Mouse (Mus musculus): ENCODE results near the gene Vti1a. TPM values are rescaled to one million over a fixed set of nuclear protein-coding genes. Genes with fewer than 3 reads are reported as not detected.

Gene Vti1a
- total and polyA plus RNA-seq, 2 experiments from 2014 or later: 28.2 to 37.6 TPM

DNA sequence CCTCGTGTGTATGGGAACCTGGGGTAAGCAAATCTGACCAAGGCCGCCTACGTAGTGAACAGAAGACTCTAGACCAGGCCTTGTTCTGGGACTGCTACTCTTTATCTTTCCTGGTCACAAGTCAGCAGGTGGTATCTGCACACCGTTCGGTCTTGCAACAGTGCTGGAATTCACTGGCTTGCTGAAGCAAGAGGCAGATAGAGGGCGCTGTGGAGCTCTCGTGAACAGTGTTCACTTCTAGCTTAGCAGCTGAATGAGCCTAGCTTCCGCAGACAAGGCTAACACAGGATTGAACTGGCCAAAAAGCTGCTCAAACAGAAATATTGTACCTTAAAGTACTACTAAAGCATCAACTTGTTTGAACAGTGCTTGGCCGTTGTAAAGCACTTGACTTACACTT, 229.4 kb downstream of the Vti1a start:
- ATAC-seq (peak; percentile 83), DNase-seq (ENCODE audit: low spot score) (peak; percentile 94)
- Histone ChIP-seq H3K27me3 (ENCODE audit: insufficient read depth, low read length) (no peaks in the 10 kb centered on the region), H3K4me3 (ENCODE audit: low read length) (no peak overlapping the region), H3K9ac (replicated peaks; ENCODE audit: low read length) (no peak overlapping the region), H3K36me3 (ENCODE audit: insufficient read depth, low read length) (no peaks in the 10 kb centered on the region), H3K9me3 (ENCODE audit: low read length) (no peaks in the 10 kb centered on the region), H3K27ac (no peak overlapping the region), H3K4me2 (ENCODE audit: low read depth, low read length) (no peak overlapping the region), H3K4me1 (ENCODE audit: insufficient read depth, low read length) (no peaks in the 10 kb centered on the region)
- WGBS: 32% methylated on average over 9 of the region's 9 CpGs
- peak; percentile 92 for TF ChIP-seq CTCF (IDR thresholded peaks at IDR 0.05; ENCODE audit: low read depth)

DNA sequence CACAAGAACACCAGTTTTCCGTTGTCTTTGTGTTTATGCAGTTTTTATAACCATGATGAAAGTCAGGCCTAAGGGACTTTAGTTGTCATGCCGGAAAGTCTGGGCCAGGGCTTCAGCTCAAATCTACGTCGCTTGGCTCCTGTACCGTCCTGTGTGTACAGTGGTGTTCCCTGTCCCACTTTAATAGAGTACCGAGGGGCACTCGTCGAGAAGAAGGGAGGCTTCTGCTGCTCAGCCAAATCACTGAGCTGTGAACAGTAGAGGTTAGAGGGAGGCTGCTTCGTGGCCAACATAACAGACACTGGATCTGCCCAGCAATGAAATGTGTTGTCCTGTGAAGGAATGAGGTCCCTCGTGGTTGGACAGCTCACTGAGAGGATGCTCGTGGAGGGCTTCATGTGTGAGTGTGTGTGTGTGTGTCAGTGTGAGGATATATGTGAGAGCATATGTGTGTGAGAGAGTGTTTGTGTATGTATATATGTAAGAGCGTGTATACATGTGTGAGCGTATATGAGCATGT, 230.0 kb downstream of the Vti1a start:
- H3K36me3 ChIP-seq (ENCODE audit: insufficient read depth, low read length): no peaks in the 10 kb centered on the region
- TF ChIP-seq CTCF (IDR thresholded peaks at IDR 0.05; ENCODE audit: low read depth): no peak
- WGBS: 84% methylated on average over 13 of the region's 13 CpGs
- no peak for DNase-seq (ENCODE audit: low spot score)
- no peaks in the 10 kb centered on the region for H3K9me3 ChIP-seq (ENCODE audit: low read length)
- H3K4me3 ChIP-seq (ENCODE audit: low read length): no peak overlapping the region
- no peak overlapping the region for H3K9ac ChIP-seq (replicated peaks; ENCODE audit: low read length)
- H3K4me1 ChIP-seq (ENCODE audit: insufficient read depth, low read length): no peaks in the 10 kb centered on the region
- H3K27me3 ChIP-seq (ENCODE audit: insufficient read depth, low read length): no peaks in the 10 kb centered on the region
- H3K27ac ChIP-seq: no peak overlapping the region
- ATAC-seq: no peak
- no peak overlapping the region for H3K4me2 ChIP-seq (ENCODE audit: low read depth, low read length)

DNA sequence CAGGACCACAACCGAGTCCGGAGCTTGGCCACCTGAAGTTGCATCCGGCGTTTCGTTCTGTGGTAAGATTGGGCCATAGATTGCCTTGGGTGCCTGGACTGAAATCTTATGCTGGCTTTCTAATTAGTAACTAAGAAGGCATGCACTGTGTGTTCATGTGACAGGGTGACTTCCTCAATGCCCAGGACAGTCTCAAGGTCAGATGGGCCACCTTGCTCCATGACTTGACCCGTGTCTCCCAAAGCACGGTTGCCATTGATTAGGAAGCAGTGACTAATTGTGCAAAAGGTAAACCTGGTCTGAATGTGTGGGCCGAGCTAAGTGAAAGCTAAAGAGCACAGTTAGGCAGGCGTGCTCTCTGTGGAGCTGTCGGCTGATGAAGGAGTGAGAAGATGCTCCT, 232.1 kb downstream of the Vti1a start:
- TF ChIP-seq CTCF (IDR thresholded peaks at IDR 0.05; ENCODE audit: low read depth): no peak
- no peaks in the 10 kb centered on the region for H3K36me3 ChIP-seq (ENCODE audit: insufficient read depth, low read length)
- whole genome bisulfite sequencing: 93% methylated on average over 10 of the region's 10 CpGs
- no peak for DNase-seq (ENCODE audit: low spot score)
- H3K9ac ChIP-seq (replicated peaks; ENCODE audit: low read length): no peak overlapping the region
- no peaks in the 10 kb centered on the region for H3K27me3 ChIP-seq (ENCODE audit: insufficient read depth, low read length)
- no peak overlapping the region for H3K4me2 ChIP-seq (ENCODE audit: low read depth, low read length)
- no peak overlapping the region for H3K4me3 ChIP-seq (ENCODE audit: low read length)
- no peak for ATAC-seq
- H3K9me3 ChIP-seq (ENCODE audit: low read length): no peaks in the 10 kb centered on the region
- no peaks in the 10 kb centered on the region for H3K4me1 ChIP-seq (ENCODE audit: insufficient read depth, low read length)
- H3K27ac ChIP-seq: no peak overlapping the region

DNA sequence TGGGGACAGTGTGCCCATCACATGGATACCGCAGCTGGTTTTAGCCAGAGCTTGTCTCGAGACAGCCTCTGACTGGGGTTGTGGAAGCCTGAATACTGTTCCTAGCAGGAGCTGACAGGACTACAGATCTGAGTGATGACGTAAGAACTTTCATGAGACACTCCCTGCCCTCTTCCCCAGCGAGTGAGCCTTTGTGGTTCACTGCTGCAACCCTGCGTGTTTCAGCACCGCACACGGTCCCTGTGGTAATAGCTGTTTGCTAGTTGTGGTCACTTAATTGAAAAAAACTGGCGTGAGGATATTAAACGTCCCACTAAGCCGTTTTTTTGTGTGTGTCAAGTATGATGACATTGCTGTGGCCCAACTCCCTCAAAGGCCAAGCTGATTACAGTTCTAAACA, 232.6 kb downstream of the Vti1a start:
- H3K27ac ChIP-seq: no peak overlapping the region
- WGBS: 74% methylated on average over 10 of the region's 10 CpGs
- no peak for DNase-seq (ENCODE audit: low spot score)
- no peaks in the 10 kb centered on the region for H3K9me3 ChIP-seq (ENCODE audit: low read length)
- no peaks in the 10 kb centered on the region for H3K27me3 ChIP-seq (ENCODE audit: insufficient read depth, low read length)
- H3K36me3 ChIP-seq (ENCODE audit: insufficient read depth, low read length): no peaks in the 10 kb centered on the region
- no peak overlapping the region for H3K9ac ChIP-seq (replicated peaks; ENCODE audit: low read length)
- no peak for TF ChIP-seq CTCF (IDR thresholded peaks at IDR 0.05; ENCODE audit: low read depth)
- no peak overlapping the region for H3K4me3 ChIP-seq (ENCODE audit: low read length)
- no peak overlapping the region for H3K4me2 ChIP-seq (ENCODE audit: low read depth, low read length)
- H3K4me1 ChIP-seq (ENCODE audit: insufficient read depth, low read length): no peaks in the 10 kb centered on the region
- no peak for ATAC-seq

DNA sequence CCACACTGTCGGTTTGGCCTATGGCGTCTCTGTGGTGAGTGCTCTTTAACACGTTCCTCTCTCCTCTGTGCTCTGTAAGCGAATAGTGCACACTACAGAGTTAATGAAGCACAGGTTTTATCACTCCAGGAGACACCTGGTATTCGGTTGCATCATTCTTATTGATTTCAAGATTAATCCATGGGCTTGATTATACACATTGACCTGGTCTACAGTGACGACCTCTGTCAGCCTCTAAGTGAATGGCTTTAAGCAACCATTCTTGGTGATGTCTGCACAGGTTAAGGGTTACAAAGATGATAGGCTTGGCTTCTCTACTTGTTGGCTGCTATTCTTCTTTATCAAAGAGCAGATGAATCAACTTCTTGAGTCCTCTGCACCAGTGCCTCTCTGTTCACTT, 234.1 kb downstream of the Vti1a start:
- no peak overlapping the region for H3K4me2 ChIP-seq (ENCODE audit: low read depth, low read length)
- TF ChIP-seq CTCF (IDR thresholded peaks at IDR 0.05; ENCODE audit: low read depth): no peak
- H3K27me3 ChIP-seq (ENCODE audit: insufficient read depth, low read length): no peaks in the 10 kb centered on the region
- DNase-seq (ENCODE audit: low spot score): no peak
- no peak for ATAC-seq
- WGBS: 83% methylated on average over 6 of the region's 6 CpGs
- no peaks in the 10 kb centered on the region for H3K36me3 ChIP-seq (ENCODE audit: insufficient read depth, low read length)
- H3K27ac ChIP-seq: no peak overlapping the region
- no peaks in the 10 kb centered on the region for H3K9me3 ChIP-seq (ENCODE audit: low read length)
- no peaks in the 10 kb centered on the region for H3K4me1 ChIP-seq (ENCODE audit: insufficient read depth, low read length)
- H3K9ac ChIP-seq (replicated peaks; ENCODE audit: low read length): no peak overlapping the region
- H3K4me3 ChIP-seq (ENCODE audit: low read length): no peak overlapping the region

DNA sequence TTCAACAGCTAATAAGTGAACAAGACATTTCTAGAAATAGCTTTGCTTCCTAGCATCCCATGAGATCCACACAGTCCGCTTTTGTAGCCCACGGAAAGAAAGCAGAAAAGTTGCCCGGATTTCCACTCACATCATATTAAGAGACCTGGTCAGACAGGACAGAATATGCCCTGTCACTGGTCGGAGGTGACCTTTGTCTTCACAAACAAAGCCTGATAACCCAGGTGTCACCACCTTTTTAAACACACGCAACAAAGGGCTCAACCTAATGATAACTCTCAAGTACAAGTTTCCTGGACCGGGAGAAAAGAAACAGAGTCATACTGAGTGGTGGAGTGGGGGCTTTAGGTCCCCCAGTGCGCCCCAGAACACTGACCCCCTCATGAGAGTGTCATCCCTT, 236.2 kb downstream of the Vti1a start:
- Histone ChIP-seq H3K36me3 (ENCODE audit: insufficient read depth, low read length) (no peaks in the 10 kb centered on the region), H3K4me1 (ENCODE audit: insufficient read depth, low read length) (no peaks in the 10 kb centered on the region), H3K4me2 (ENCODE audit: low read depth, low read length) (no peak overlapping the region), H3K27ac (no peak overlapping the region), H3K9me3 (ENCODE audit: low read length) (no peaks in the 10 kb centered on the region), H3K4me3 (ENCODE audit: low read length) (no peak overlapping the region), H3K9ac (replicated peaks; ENCODE audit: low read length) (no peak overlapping the region), H3K27me3 (ENCODE audit: insufficient read depth, low read length) (no peaks in the 10 kb centered on the region)
- WGBS: 77% methylated on average over 7 of the region's 7 CpGs
- ATAC-seq (no peak), DNase-seq (ENCODE audit: low spot score) (no peak)
- TF ChIP-seq CTCF (IDR thresholded peaks at IDR 0.05; ENCODE audit: low read depth): no peak

DNA sequence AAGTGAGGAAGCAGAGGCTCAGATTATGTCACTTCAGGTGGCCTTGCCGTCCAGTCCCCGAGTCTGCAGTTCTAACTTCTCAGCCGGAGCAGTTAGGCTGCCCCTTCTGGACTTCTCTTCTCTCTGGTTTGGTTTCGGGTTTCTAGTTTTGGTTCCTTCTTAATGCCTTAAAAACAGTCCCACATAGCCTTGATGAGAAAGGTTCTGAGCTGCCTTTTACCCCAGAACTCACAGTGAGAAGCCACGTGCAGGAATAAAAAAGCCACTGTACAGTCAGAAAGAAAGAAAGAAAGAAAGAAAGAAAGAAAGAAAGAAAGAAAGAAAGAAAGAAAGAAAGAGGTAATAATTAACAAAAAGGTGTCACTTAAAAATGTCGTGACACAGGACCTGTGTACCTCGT, 236.8 kb downstream of the Vti1a start:
- ATAC-seq (no peak), DNase-seq (ENCODE audit: low spot score) (no peak)
- 77% methylated on average over 7 of the region's 7 CpGs for WGBS
- no peak overlapping the region for H3K4me2 ChIP-seq (ENCODE audit: low read depth, low read length)
- H3K9ac ChIP-seq (replicated peaks; ENCODE audit: low read length): no peak overlapping the region
- no peaks in the 10 kb centered on the region for H3K9me3 ChIP-seq (ENCODE audit: low read length)
- H3K4me3 ChIP-seq (ENCODE audit: low read length): no peak overlapping the region
- TF ChIP-seq CTCF (IDR thresholded peaks at IDR 0.05; ENCODE audit: low read depth): no peak
- H3K27ac ChIP-seq: no peak overlapping the region
- no peaks in the 10 kb centered on the region for H3K36me3 ChIP-seq (ENCODE audit: insufficient read depth, low read length)
- H3K4me1 ChIP-seq (ENCODE audit: insufficient read depth, low read length): no peaks in the 10 kb centered on the region
- no peaks in the 10 kb centered on the region for H3K27me3 ChIP-seq (ENCODE audit: insufficient read depth, low read length)

Data from hindbrain, postnatal 0 days (tissue).